Mouse (Mus musculus) stomach, embryonic 14.5 days (tissue): ENCODE measurements around the gene Cnppd1. TPM values are rescaled to one million over a fixed set of nuclear protein-coding genes. Genes with fewer than 3 reads are reported as not detected.

Experiments used
- ATAC-seq: fragments of 200-750 bp; cut with Nextera tagmentation; 2 replicates; pipeline ENCODE4 v1.8.0; 2017; ENCODE audit warnings: low read depth, moderate TSS enrichment; ENCODE audit not compliant: insufficient number of reproducible peaks, insufficient read depth, low FRiP score
- H3K27ac ChIP-seq: fragments of 300-500 bp; sonication (generic); 2 replicates; pipeline ENCODE4 v1.5.1; 2014; ENCODE audit warnings: mild to moderate bottlenecking, low read length, moderate library complexity, mixed read lengths
- H3K27me3 ChIP-seq: fragments of 300-500 bp; sonication (generic); 2 replicates; pipeline ENCODE4 v1.6.1; 2014; ENCODE audit warnings: low read length, control low read depth, mixed read lengths; ENCODE audit not compliant: control insufficient read depth, insufficient read depth
- H3K36me3 ChIP-seq: fragments of 300-500 bp; sonication (generic); 2 replicates; pipeline ENCODE4 v1.6.1; 2014; ENCODE audit warnings: mild to moderate bottlenecking, control low read depth, low read length, moderate library complexity, mixed read lengths; ENCODE audit not compliant: control insufficient read depth, insufficient read depth
- H3K4me1 ChIP-seq: fragments of 300-500 bp; sonication (generic); 2 replicates; pipeline ENCODE4 v1.6.1; 2014; ENCODE audit warnings: low read length, control low read depth, mixed read lengths; ENCODE audit not compliant: control insufficient read depth, insufficient read depth
- H3K4me2 ChIP-seq: fragments of 300-500 bp; sonication (generic); replicated peaks from 2 replicates; pipeline ENCODE4 v1.6.1; 2014; ENCODE audit warnings: low read depth, low read length, control low read depth
- H3K4me3 ChIP-seq: fragments of 300-500 bp; sonication (generic); 2 replicates; pipeline ENCODE4 v1.5.1; 2014; ENCODE audit warnings: low read depth, low read length, control low read depth
- H3K9ac ChIP-seq: fragments of 300-500 bp; sonication (generic); replicated peaks from 2 replicates; pipeline ENCODE4 v1.6.1; 2014; ENCODE audit warnings: low read depth, mild to moderate bottlenecking, control low read depth, low read length, moderate library complexity, mixed read lengths
- H3K9me3 ChIP-seq: fragments of 300-500 bp; sonication (generic); 2 replicates; pipeline ENCODE4 v1.6.1; 2016; ENCODE audit warnings: low read depth, low read length, control low read depth; ENCODE audit not compliant: control insufficient read depth
- WGBS: fragments of 180-500 bp; shearing (Covaris S2); extraction: QIAGEN DNeasy Blood & Tissue Kit; methylation state at CpG from one replicate; pipeline ENCODE4 v1.1.7; 2014; 5-methylcytosine and 5-hydroxymethylcytosine counted together
- polyA plus RNA-seq: library from polyadenylated mRNA; unstranded; fragments of >200 nt; fragmentation: Nextera tagmentation; extraction: Ambion mirVana; gene quantifications from 2 replicates; pipeline ENCODE4 v1.2.1, GENCODE M21; 2014

Gene Cnppd1
- polyA plus RNA-seq: 37.1 and 40.5 TPM in 2 replicates

DNA sequence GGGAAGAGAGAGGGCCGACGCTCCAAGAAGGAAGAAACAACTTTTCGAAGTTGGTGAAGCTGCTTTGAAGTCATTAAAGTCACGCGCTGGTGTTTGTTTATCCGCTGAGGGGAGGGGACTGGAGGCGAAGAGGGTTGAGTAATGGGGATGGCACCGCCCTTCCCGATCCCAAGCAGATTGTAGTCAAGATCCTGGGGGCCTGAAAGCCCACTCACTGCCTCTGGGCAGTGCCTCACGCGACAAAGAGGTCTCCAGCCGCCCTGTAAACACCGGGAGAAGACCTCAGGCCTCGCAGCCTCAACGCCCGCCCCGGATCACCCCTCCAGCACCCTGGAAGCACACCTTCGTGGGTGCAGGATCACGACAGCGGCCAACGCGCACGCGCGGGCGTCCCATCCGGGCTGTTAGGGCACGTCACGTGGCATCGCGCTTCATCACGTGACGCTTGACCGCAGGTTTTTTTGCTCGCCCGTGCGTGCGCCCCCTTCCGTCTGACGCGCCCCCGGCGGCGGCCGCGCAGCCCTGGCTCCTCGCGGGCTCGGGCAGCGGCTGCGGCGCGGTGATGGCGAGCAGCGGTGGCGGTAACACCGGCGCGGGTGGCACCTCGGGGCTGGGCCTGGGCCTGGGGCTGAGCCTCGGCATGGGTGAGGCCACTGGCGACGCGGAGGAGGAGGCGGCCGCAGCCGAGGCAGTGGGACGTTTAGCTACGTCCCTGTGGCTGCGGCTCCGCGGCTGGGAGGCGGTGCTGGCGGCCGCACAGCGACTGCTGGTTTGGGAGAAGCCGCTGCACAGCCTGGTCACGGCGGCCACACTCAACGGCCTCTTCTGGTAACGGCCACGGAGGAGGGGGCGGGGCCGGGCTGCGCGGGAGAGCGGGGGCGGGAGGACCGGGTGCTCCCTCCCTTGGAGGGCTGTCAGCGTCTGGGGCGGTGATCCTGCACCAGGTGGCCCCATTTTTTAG, at the start of gene Cnppd1, which contains the start of gene Retreg2:
TSS of gene Cnppd1 (minus strand) at position 411 of the 961 bp plus-strand sequence.
TSS of gene Retreg2 (plus strand) at position 478 of the 961 bp plus-strand sequence.
- under 1% methylated on average over 90 of the region's 91 CpGs for whole genome bisulfite sequencing
- H3K9ac ChIP-seq: peak within 1 kb of the TSS; percentile 67
- ATAC-seq: peak; percentile 86
- H3K4me2 ChIP-seq: peak within 1 kb of the TSS; percentile 80
- H3K36me3 ChIP-seq: peaks cover 50% of the 10 kb centered on the region
- no peaks in the 10 kb centered on the region for H3K27me3 ChIP-seq
- no peaks in the 10 kb centered on the region for H3K9me3 ChIP-seq
- peak within 1 kb of the TSS; percentile 94 for H3K27ac ChIP-seq
- peaks cover 16% of the 10 kb centered on the region; the same call in 1 of the 2 replicates for H3K4me1 ChIP-seq
- H3K4me3 ChIP-seq: peak within 1 kb of the TSS; percentile 61

DNA sequence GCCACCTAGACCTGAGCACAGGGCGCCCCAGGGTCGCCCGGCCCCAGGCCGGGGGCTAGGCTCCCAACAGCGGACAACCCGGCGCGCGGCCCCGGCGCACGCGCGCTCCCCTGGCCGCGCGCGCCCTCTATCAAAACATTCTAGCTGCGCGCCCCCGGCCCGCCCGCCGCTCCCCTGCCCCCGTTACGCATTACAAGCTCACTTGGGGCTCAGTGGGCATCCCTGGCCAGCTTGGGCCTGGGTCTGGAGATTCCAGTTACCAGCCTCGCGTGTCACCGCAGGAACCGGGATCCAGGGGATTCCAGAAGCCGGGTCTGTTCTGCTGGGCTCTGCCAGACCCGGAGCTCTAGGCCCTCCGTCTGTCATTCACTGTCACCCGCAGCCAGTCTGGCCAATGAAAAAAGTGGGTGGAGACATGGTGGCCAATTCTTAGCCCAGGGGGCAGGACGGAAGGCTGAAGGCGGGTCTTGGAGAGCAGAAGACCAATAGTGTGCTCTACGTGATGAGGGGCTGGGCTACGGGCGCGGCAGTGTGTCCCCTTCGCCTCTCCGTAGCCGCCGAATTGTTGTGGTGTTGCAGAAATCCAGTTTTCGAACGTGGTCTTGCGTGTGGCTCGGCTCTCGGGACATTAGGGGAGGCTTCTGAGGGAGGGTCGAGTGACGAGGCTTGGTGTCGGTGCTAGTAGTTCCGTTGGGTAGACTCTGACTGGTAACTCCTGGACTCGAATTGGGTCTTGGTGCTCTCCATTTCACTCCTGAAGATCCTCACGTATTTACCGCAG, 49.3 kb upstream of the Cnppd1 start, which contains the start of the genes Ankzf1 and Atg9a:
TSS of gene Ankzf1 (plus strand) at position 530 of the 781 bp plus-strand sequence.
TSS of gene Atg9a (minus strand) at position 575 of the 781 bp plus-strand sequence.
- H3K36me3 ChIP-seq: peaks cover 19% of the 10 kb centered on the region; the same call in 1 of the 2 replicates
- peak within 1 kb of the TSS; percentile 70 for H3K4me2 ChIP-seq
- under 1% methylated on average over 56 of the region's 56 CpGs for WGBS
- H3K27me3 ChIP-seq: no peaks in the 10 kb centered on the region
- peak within 1 kb of the TSS; percentile 64 for H3K9ac ChIP-seq
- peak within 1 kb of the TSS; percentile 61 for H3K4me3 ChIP-seq
- H3K9me3 ChIP-seq: no peaks in the 10 kb centered on the region
- peaks cover 13% of the 10 kb centered on the region for H3K4me1 ChIP-seq
- peak within 1 kb of the TSS; percentile 89 for H3K27ac ChIP-seq
- peak; percentile 99 for ATAC-seq

- WGBS: 46% methylated on average over 5 of the region's 5 CpGs
- peaks cover 13% of the 10 kb centered on the region for H3K4me1 ChIP-seq
- peaks cover 15% of the 10 kb centered on the region for H3K36me3 ChIP-seq
- no peaks in the 10 kb centered on the region for H3K27me3 ChIP-seq
- peak overlapping the region; percentile 61 for H3K4me3 ChIP-seq
- peak overlapping the region; percentile 60 for H3K9ac ChIP-seq
- no peak; the same call in 1 of the 2 replicates for ATAC-seq
- H3K27ac ChIP-seq: peak overlapping the region; percentile 77; the same call in 1 of the 2 replicates
- no peaks in the 10 kb centered on the region for H3K9me3 ChIP-seq
- peak overlapping the region; percentile 70 for H3K4me2 ChIP-seq
Measured at GRCm38 (mm10) chr1:75191258-75191621, 48.7 kb upstream of the Cnppd1 start.

GRCm38 (mm10) chr1:75190577-75190976, 48.1 kb upstream of the Cnppd1 start:
- Histone ChIP-seq H3K36me3 (peaks cover 15% of the 10 kb centered on the region), H3K4me2 (peak overlapping the region; percentile 70; the same call in 1 of the 2 replicates), H3K9ac (no peak overlapping the region), H3K4me1 (peaks cover 13% of the 10 kb centered on the region), H3K27me3 (no peaks in the 10 kb centered on the region), H3K4me3 (no peak overlapping the region), H3K9me3 (no peaks in the 10 kb centered on the region), H3K27ac (no peak overlapping the region)
- ATAC-seq: no peak
- WGBS: 31% methylated on average over 2 of the region's 2 CpGs

GRCm38 (mm10) chr1:75187914-75188483, 45.5 kb upstream of the Cnppd1 start:
- WGBS: 86% methylated on average over 2 of the region's 2 CpGs
- H3K27me3 ChIP-seq: no peaks in the 10 kb centered on the region
- no peak overlapping the region for H3K4me3 ChIP-seq
- H3K9ac ChIP-seq: no peak overlapping the region
- no peak overlapping the region for H3K4me2 ChIP-seq
- no peak overlapping the region for H3K27ac ChIP-seq
- H3K36me3 ChIP-seq: peaks cover 30% of the 10 kb centered on the region
- no peak for ATAC-seq
- no peaks in the 10 kb centered on the region for H3K9me3 ChIP-seq
- H3K4me1 ChIP-seq: peaks cover 6% of the 10 kb centered on the region

- Histone ChIP-seq H3K4me2 (no peak overlapping the region), H3K27me3 (no peaks in the 10 kb centered on the region), H3K4me1 (peaks cover 5% of the 10 kb centered on the region; the same call in 1 of the 2 replicates), H3K9me3 (no peaks in the 10 kb centered on the region), H3K4me3 (no peak overlapping the region), H3K36me3 (peaks cover 37% of the 10 kb centered on the region), H3K27ac (no peak overlapping the region), H3K9ac (no peak overlapping the region)
- no peak for ATAC-seq
Measured at GRCm38 (mm10) chr1:75187126-75187525, 44.6 kb upstream of the Cnppd1 start.

DNA sequence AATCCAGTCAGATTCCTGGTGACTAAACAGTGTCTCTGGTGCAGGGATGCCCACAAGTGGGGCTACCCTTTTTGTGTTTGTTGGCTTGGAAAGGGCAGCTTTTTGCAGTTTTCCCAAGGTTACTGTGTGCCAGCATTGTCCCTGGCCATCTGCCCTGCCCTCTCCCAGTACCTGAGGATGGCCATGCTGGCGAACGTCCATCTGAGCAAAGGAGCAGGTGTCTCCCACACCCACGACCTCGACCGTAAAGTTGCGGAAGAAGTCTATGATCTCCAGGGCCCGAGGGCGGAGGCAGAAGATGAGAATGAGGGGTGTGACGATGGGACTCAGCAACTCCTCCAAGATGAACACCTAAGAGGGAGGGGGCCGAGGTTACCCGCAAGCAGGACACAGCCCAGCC, 43.0 kb upstream of the Cnppd1 start:
- Histone ChIP-seq H3K4me1 (peaks cover 2% of the 10 kb centered on the region; the same call in 1 of the 2 replicates), H3K4me2 (no peak overlapping the region), H3K27me3 (no peaks in the 10 kb centered on the region), H3K27ac (no peak overlapping the region), H3K9me3 (no peaks in the 10 kb centered on the region), H3K9ac (no peak overlapping the region), H3K36me3 (peaks cover 42% of the 10 kb centered on the region), H3K4me3 (no peak overlapping the region)
- 94% methylated on average over 11 of the region's 11 CpGs for WGBS
- ATAC-seq: no peak

DNA sequence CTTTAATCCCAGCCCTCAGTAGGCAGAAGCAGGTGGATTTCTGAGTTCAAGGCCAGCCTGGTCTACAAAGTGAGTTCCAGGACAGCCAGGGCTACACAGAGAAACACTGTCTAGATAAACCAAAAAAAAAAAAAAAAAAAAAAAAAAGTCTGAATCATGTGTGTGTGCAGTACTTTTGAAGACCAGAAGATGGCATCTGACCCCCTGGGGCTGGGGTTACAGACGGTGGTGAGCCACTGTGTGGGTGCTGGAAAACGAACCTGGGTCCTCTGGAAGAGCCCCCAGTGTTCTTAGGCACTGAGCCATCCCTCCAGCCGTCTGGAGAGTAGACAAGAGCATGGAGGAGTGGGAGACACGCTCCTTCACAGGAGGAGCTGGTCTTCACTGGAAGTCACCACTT, 39.6 kb upstream of the Cnppd1 start:
- Histone ChIP-seq H3K4me1 (peaks cover 6% of the 10 kb centered on the region), H3K27ac (no peak overlapping the region), H3K4me2 (no peak overlapping the region), H3K9ac (no peak overlapping the region), H3K27me3 (no peaks in the 10 kb centered on the region), H3K4me3 (no peak overlapping the region), H3K9me3 (no peaks in the 10 kb centered on the region), H3K36me3 (peaks cover 37% of the 10 kb centered on the region)
- ATAC-seq: no peak
- WGBS: 74% methylated on average over 4 of the region's 4 CpGs
